Mouse (Mus musculus) T-helper 2 cell (primary cell): ENCODE data around the gene Shc2.

Experiments
- in situ Hi-C: fragments of 300-600 bp; cut with MboI, MseI; formaldehyde crosslinking; loops from one replicate; pipeline ENCODE4 v1.15.1; 2025; ENCODE audit warnings: high pct_unique_total_duplicates

The Shc2 gene

DNA sequence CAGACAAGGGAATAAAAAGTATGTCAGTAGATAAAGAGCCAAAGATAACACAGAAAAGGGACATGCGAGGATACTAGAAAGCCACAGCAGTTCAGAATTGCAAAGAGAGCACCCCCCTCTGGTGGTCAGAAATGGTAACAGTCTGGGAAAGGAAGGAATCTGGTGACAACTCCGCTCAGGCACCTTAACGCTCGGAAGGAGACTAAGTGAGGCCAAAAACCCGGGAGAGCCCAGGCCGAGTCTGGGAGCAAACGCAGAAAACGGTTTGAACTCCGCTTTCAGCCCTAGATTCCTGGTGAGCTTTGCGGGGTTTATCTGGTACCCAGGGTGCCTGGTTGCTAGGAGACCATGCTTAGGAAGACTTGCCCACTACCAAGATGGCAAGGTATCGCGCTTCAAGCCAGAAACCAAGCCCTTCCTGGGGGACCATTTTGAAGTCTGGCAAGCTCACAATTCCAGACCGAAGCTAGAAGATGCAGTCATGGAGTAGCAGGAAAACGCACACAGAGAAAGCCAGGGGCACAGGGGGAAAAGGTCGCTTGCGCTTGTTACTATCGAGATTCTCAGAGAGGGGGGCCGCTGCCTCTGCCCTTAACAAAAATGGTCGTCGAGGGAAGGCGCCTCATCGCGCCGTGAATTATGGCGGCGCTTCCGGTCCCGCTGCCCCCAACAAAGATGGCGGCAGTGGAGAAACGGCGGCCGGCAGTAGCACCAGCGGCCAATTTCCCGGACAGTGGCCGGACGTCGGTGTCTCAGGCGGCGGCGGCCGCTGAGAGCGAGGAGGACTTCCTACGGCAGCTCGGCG, 31.3 kb upstream of the Shc2 start, which contains the start of gene Tpgs1:
Tpgs1 (plus strand) TSS at position 599 of the 805 bp plus-strand sequence.
- in situ Hi-C loops: no loop called here

DNA sequence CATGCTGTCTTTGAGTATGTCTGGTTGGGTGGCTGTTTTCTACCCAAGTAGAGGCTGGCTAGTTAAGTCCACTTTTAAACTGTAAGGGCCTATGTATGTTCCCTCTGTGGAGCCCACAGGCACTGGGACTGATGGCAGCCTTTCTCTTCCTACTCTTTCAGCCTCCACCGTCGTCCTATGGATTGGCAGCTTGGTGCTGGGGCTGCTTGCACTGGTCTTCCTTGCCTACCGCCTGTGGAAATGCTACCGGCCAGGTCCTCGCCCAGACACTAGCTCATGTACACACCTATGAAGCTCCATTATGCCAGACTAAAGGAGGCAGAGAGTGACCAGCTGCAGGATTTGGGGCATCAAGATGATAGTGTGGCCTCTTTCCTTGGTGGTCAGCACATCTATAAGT, 30.4 kb upstream of the Shc2 start:
- in situ Hi-C loops: no loop called here

GRCm38 (mm10) chr10:79666493-79666892, 28.8 kb upstream of the Shc2 start:
- in situ Hi-C loops: no loop called here

- in situ Hi-C loops: no loop called here
These were observed 27.3 kb upstream of the Shc2 start for GRCm38 (mm10) chr10:79665051-79665450.

- in situ Hi-C loops: no loop called here
These were observed 26.5 kb upstream of the Shc2 start, which contains the start of gene Madcam1 for GRCm38 (mm10) chr10:79664131-79664665. Gene Madcam1, plus strand, starts transcription at chr10:79664559.

DNA sequence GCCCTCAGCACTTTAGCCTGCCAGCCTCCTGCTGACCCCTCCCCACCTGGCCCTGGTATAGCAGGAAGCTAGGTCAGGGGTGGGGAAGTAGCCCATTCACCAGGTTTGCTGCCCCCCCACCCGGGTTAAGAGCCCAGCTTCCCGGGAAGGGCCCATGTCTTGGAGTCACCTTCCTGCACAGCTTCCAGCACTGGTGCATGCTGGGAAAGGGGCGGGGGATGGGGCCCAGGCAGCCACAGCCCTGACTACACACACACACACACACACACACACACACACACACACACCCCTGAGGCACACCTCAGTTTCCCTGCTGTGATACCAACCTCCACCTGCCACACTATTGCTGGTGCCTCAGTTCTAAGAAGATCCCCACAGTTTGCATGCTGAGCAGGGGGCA, 24.1 kb upstream of the Shc2 start:
- in situ Hi-C loops: no loop called here

GRCm38 (mm10) chr10:79660298-79660697, 22.6 kb upstream of the Shc2 start:
- in situ Hi-C loops: no loop called here

- in situ Hi-C loops: loop anchor here (10.0 kb wide), 1 partner anchor 674 kb away; the partner anchor contains the start of gene Olfr1352
These were observed 21.1 kb upstream of the Shc2 start for GRCm38 (mm10) chr10:79658829-79659228.

DNA sequence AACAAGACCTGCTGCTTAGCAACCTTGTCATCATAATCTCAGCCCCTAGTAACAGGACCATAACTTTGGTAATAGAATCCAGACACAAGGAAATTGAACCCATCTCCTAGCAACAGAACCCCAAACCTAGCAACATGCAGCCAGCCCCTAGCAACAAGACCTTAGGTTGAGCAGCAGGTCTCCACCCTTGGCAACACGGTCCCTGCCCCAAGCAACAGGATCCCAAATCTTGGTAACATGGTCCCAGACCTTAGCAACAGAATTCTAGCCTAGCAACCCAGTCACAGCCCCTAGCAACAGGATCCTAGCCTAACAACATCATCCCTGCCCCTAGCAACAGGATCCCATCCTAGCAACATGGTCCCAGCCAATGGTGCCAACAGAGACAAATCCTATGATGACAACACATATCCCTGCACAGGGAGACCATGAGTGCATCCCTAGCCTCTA, 17.3 kb upstream of the Shc2 start:
- in situ Hi-C loops: loop anchor here (10.0 kb wide), 1 partner anchor 670 kb away; the partner anchor contains the start of gene Olfr1352

DNA sequence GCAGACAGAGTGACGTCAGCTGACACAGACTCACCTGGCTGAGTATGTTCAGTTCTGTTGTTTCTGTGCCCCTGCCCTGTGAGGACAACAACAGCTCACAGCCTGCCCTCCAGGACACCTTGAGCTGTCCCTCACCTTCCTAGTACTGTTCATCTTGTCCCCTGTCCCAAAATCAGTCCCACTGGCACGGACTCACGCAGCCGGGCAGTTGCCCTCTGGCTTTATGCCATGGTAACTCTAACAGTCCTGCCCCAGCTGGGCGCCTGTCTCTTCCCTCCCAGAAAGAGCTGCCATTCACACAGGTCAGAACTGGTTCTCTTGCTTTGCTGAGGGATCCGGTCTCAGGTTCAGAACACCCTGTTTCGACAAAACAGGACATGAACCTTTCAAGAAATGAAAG, 15.1 kb upstream of the Shc2 start:
- in situ Hi-C loops: loop anchor here (10.0 kb wide), 1 partner anchor 668 kb away; the partner anchor contains the start of gene Olfr1352

GRCm38 (mm10) chr10:79649070-79649751, 11.5 kb upstream of the Shc2 start:
- in situ Hi-C loops: loop anchor here (5.0 kb wide), 1 partner anchor 57 kb away; no protein-coding TSS in a partner anchor

DNA sequence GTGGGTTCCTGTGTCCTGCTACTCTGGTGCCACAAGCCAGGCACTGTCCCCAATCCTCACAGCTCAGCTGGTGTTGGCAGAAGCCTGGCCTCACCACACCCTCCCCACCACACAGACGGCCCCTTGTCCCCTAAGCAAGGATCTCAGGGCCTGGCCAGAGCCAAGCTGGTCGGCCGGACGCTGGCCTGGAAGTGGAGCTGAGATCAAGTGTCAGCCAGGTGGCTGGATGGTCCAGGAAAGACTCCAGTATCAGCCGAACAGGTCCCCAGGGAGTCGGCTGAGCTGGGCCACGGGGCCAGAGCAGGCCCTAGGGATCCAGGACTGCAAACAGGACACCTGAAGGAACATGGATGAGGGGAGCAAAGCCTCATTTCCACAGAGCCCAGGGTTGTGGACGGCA, 8.0 kb upstream of the Shc2 start, which contains the start of gene Odf3l2:
Odf3l2 (minus strand) TSS at position 28 of the 400 bp plus-strand sequence.
- in situ Hi-C loops: loop anchor here (5.0 kb wide), 1 partner anchor 53 kb away; no protein-coding TSS in a partner anchor

- in situ Hi-C loops: no loop called here
These were observed 927 bp upstream of the Shc2 start for GRCm38 (mm10) chr10:79638486-79639204.

DNA sequence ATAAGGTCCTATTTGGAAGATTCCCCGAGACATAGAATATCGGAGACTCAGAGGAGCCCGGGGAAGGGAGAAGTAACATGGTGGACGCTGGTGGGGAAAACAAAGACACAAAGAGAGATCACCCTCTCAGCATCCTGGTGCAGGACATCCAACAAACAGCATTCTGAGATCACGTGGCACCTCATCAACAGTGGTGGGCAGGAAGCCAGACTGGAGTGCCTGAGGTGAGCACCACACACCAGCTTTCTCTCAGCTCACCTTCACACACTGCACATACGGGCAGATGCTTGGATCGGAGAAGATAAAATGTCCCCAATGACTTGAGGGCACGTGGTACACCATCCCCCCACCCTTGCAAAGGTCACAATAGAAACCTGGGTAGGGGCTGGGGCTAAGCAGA, 1.4 kb downstream of the Shc2 start:
- in situ Hi-C loops: no loop called here

DNA sequence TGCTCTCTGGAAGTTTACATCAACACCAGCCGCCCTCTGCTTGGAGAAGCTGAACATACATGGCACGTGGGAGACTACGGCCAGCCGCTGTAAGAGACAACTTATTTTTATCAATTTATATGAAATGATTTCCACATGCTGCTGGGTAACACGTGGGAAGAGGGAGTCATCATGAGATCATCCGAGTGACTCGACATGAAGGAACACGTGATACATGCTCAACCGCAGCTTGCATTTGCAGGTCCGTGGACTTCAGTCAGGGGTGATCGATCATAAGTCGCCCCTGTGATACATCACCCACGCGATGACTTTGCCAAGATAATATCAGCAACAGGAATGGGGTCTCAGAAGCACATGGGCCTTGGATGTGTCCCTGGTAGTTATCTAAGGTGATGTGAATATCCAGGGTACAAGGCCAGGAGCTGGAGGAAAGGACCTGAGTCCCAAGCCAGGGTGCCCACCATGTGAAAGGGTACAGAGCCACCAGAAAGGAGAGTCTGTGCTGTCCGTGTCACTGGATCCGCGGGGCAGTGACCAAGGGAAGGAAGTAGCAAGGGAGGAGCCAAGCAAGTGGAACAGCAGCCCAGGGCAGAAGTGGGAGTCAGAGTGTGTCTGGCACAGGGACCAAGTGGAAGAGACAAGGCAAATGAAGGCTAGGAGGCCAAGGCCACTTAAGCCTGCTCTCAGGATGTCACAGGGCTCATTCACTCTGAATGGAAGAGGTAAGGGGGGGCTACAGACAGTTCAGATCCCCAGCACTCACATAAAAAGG, 4.5 kb downstream of the Shc2 start:
- in situ Hi-C loops: no loop called here

DNA sequence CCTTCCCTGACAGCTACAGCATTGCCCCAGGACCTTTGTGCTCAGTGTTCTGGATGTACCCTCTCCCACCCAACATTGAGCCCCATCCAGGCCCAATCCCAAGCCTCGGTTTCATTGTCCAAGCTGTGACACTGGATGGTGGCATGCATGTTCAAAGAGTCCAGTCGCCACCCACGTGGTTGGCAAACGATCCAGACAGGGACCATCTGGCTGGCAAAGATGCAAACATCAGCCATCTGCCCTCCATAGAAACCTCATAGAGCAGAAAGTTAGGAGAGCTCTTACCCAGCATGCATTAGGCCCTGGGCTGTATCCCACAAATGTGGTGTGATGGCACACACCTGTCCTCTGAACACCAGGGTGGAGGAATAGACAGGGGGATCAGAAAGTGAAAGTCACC, 6.3 kb downstream of the Shc2 start:
- in situ Hi-C loops: no loop called here

DNA sequence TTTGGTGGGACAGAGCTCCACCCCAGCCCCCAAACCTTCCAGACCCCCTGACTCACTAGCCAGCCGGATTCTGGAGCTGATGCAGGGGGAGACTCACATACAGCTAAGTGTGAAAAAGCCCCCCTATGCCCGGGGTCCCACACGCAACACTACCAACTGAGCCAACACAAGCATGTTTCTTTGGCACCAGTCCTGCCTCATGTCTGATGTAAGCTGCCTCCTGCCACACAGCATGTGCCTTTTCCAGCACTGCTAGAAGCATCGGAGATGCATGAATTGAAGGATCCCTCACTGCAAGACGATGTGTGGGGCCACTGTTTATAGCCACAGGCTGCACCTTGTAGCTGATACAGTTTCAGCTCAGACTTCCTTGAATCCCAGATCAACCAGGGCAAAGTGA, 9.3 kb downstream of the Shc2 start:
- in situ Hi-C loops: no loop called here

DNA sequence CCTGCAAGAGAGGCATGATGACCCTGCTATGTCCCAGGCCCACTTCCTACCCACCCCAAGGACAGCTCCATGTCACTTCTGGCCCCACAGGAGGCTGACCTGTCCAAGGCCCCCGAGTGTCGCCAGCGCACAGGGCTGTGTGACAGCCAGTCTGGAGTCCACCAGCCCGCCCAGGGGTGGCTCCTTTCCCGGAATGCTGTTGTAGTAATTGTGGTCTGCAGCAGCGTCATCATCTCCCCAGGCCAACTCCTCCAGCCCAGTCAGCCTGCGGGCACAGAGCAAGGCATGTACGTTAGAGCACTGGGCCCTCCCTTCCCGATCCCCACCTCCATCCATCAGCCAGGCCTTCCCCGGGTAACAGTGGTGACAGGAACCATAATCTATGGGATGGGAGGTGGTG, 11.6 kb downstream of the Shc2 start:
- in situ Hi-C loops: no loop called here

DNA sequence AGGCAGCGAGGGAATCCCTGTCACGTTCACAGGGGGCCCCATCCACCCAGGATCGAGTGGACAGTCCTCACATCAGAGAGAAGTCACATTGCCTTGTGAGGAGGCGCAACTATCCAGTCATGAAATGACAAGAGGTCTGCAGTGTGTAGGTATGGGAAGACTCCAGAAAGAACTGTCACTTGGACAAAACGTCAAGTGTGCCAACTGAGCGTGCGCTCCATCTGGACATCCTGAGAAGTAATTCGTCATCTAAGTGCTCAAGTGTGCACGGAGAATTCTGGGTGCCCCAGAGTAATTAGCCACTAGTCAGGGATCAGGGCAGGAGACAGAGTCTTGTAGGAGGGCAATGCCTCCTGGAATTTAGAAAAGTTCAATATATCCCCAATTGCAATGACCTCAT, 12.3 kb downstream of the Shc2 start:
- in situ Hi-C loops: no loop called here

- in situ Hi-C loops: no loop called here
These were observed 13.8 kb downstream of the Shc2 start for GRCm38 (mm10) chr10:79623950-79624349.

- in situ Hi-C loops: no loop called here
These were observed 21.3 kb downstream of the Shc2 start for GRCm38 (mm10) chr10:79616376-79616775.
